Mouse (Mus musculus): ENCODE data around the gene Ttll11.

The Ttll11 gene

DNA sequence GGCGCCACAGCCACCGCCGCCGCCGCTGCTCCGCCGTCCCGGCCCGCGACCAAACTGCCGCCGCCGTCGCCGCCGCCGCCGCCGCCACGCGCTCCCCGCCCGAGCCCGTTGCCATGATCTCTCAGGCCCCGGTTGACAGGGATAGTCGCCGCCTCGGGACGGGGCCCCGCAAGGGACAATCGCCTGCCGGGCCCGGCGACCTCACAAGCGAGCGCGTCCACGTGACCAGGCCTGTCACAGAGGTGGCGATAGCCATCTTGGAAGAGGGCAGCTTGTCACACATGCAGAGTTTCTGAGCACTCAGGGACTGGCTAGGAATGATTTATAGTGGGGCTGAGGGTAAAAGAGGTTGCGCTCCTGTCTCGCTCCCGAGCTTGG is at the start of gene Ttll11:
Gene Ttll11, minus strand, starts transcription at position 270 of the 378 bp plus-strand sequence.
- DNase-seq (ENCODE audit: low spot score in 2 of 2) = peak; percentile 97

DNA sequence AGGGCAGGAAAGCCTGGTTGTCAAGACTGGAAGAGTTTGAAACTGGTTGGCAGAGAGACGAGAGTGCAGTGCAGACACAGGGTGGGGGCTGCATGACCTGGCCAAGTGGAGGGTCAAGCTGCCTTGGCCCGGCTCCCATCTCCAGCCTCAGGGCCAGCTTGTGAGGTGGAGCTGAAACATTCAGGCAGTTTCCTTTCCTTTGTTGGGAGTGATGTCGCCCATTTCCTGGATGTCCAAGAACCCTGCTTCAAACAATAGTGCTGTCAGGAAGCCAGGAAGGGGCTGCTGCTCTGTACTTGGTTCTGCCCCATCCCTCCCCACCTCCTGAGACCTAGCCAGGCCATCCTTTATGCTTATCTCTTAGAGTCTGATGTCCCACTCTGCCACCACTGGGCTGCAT is 43.6 kb upstream of the Ttll11 start:
- no peak for DNase-seq (ENCODE audit: low spot score in 2 of 2)

DNA sequence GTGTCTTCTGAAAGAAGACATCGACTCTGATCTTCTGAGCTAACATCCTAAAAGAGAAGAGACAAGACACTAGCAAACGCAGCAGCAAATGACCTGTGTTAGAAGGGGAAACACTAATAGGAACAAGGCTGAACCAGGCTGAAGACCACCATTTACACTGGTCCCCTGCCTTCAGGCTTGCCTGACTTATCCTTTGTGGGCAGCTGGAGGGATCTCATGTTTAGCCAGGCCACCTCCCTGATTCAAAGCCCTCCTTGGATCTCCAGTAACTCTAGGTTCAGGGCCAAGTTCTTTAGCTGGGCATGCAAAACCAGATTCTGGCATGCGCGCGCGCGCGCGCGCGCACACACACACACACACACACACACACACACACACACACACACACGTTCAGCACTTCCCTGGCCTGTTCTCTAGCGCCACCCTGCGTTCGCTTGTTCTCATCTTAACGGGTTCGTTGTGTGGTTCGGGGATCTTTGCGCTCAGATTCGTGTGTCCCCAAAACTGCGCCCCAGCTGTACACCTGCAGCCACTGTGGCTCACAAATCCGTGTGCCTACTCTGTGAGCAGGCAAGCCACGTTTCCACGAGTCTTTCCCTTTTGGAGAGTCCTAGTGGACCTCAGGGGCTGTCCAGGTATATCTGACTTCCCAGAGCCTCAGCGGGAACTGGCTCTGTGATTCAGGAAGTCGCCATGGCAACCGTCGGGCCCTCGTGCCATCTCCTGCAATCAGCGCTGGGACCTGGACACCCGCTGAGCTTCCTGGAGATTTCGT is 41.9 kb upstream of the Ttll11 start:
- DNase-seq (ENCODE audit: low spot score in 2 of 2) = peak; percentile 90 to 93

DNA sequence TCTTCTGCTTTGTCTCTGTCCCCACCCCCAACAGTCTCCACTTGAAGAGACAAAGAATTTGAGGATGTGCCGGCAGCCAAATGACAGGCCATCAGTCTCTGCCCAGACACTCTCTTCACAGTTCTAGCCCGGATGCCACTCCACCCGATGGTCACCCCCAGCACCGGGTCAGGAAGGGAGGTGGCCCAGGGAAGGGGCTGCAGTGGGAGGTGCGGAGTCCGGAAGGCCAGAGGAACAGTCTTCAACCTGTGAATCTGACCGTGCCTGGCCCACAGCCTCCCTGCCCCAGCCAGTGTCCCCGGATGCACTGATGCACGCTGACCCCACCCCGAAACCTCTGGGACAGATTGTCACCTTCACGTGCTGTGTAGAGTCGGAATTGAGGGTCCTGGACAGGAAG is 33.3 kb upstream of the Ttll11 start:
- no peak for DNase-seq (ENCODE audit: low spot score in 2 of 2)

DNA sequence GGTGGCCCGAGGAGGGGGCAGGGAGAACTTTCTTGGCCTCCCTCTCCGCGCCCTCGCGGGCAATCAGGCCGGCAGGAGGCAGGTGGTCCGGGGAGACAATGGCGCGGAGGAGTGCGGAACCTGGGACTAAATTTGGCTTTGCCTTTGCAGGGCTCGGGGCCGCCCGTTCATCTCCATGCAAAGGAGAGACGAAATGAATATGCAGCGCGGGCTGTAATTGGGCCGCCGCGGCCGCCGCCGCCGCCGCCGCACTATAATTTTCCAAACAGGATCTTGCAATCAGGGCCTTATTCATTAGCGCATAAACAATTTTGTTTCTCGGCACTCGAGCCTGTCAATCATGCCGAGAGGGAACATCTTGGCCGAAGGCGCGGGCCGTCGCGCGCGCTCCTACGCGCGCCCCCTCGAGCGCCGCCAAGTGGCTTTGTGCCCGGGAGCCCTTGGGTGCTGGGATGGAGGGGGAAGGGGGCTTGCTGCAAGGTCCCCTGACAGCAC is 31.7 kb upstream of the Ttll11 start:
- peak; percentile 66 to 69 for DNase-seq (ENCODE audit: low spot score in 2 of 2)

DNA sequence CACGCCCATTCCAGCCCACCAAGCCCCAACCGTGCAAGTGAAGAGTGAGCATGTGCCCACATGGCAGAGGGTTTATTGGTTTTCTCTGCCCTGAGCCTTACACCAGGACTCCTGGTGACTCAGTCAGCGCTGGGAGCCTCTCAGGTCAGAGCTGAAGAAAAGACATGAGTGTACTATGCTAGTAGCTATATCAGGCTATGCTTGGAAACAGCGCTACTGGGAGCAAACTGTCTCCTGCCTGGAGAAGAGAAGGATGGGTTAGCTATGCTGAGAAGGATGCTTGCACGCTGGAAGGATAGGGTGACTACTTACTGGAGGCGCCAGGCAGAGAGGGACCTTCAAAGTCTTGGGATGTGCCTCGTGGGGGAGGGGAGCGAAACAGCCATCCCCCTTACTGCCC is 30.9 kb upstream of the Ttll11 start:
- DNase-seq (ENCODE audit: low spot score in 2 of 2) = no peak

DNA sequence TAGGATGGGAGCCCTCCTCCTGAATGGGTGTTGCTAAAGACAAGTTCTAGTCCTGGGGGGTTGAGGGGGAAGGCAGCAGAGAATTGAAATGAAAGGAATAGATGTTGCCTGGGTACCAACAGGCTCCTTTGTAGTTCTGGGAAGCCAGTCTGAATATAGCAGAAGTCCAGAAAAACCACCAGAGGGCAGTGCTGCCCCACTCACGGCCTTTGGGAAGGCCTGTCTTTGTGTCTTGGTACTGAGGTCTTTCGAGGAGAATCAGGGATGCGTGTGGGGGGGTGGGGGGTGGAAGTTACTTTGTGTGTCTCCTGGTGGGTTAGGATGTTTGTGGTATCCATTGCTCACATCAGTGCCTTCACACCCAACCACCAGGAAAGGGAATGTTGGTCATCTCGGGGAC is 29.7 kb upstream of the Ttll11 start:
- DNase-seq (ENCODE audit: low spot score in 2 of 2) = peak; percentile 66 to 87

DNA sequence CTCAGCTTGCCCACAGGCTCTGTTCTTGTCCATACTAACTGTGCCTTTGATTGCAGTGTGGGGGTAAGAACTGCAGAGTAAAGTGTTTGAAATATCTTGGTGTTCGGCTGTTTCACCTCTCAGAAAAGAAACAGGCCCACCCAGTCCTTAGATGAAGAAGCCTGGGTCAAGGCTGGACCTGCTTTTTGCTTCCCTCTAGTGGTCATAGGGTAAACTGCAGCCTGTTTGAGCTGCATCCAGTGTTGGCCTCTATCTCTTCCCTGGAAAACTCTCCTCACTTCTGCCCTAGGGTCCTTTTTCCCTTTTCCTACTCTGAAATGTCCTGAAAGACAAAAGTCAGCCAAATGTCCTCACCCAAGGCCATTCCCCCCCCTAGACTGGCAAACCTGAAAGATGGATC is 28.4 kb upstream of the Ttll11 start:
- peak in 1 of 2 experiments; percentile 68 for DNase-seq (ENCODE audit: low spot score in 2 of 2)

DNA sequence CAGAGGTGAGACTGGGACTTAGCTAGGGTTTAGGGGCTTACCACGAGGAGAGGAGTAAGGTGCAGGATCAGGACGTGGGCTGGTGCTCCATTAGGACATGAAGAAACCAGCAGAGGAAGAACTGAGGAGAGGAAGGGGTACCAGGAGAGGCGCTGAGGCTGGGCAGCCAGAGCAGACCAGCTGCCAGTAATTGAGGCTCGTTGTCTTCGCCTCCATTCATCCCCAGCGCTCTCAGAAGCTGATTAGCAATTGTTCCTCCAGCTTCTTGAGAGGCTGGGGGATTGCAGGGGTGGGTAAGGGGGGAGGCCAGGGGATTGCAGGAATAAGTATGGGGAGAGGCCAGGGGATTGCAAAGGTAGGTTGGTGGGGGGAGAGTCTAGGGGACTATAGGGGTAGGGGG is 22.5 kb upstream of the Ttll11 start:
- DNase-seq (ENCODE audit: low spot score in 2 of 2) = no peak

DNA sequence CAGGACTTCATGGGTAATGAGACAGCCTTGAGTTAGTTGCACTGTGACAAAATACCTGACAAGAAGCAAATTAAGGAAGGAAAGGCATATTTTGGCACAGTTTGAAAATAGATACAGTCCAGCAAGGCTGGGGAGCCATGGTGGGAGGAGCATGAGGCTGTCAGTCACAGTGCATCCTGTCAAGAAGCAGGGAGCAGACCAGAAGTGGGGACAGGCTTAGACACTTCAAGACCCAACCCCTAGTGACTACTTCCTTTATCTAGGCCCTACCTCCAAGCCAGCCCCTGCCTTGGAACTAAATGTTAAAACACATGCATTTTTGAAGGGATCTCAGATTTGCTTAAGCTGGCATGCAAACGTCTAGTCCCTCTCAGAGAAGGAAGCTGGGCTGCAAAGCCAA is 20.7 kb upstream of the Ttll11 start:
- DNase-seq (ENCODE audit: low spot score in 2 of 2) = no peak

DNA sequence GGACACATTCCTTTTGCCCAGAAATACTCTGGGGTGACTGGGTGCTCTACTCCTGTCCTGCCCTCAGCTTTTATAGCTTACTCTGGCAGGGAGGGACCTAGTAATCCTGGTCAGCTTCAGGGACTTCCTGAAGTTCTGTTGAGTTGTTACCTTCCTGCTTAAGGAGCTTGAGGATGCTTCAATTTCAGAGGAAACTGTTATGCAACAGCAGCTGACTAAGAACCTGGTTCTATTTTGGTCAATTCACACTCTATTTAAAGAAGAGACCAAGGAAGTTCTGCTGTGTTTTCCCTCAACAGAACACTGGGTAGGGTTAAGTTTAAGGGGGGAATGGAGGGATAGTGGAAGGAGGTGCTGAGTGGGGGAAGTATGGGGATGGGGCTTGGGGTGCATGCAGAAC is 19.5 kb upstream of the Ttll11 start:
- no peak for DNase-seq (ENCODE audit: low spot score in 2 of 2)

DNA sequence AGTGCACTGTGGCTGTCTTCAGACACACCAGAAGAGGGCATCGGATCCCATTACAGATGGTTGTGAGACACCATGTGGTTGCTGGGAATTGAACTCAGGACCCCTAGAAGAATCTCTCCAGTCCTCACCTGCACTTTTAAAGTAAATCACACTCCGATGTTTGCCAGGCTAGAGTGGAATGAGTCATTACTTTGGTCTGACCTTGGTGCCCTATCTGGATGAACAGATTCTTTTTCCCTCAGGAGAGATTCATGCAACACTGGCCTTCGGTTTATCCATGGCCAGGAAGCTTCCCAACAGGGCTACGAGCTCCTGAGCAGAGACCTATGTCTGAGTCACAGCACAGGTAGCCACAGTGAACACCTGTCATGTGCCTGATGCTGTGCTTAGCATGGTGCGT is 18.7 kb upstream of the Ttll11 start:
- no peak for DNase-seq (ENCODE audit: low spot score in 2 of 2)

DNA sequence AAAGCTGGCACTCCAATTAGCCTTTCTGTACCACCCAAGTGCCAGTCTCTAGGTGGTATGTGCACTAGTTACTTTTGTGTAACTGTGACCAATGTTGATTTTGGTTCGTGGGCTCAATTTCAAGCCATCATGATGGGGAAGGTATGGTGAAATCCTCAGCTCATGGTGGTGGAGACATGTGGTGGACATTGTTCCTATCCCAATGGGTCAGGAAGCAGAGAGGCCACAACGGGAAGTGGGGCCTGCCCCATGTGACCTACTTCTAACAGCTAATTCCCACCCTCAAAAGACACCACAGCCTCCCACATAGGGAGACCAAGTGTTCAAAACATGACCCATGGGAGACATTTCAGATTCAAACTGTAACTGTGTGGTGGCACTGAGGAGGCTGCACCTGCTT is 17.0 kb upstream of the Ttll11 start:
- no peak for DNase-seq (ENCODE audit: low spot score in 2 of 2)

DNA sequence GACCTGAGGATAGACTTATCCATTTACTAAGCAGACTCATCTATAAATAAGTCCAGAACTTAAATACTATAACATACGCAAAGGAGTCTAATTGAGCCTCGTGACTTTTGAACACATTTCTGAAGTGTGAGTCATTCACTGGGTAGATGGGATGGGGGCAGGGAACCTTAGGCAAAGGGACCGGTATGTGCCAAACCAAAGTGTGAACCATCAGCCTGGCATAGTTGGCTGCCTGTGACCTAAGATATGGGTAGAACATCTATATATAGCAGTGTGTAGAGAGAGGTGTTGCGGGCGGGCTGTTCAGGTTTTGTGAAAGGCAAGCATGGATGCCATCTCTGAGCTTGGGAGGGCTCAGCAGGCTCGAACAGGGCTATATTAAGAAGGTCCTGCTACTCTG is 14.6 kb upstream of the Ttll11 start:
- DNase-seq (ENCODE audit: low spot score in 2 of 2) = no peak

DNA sequence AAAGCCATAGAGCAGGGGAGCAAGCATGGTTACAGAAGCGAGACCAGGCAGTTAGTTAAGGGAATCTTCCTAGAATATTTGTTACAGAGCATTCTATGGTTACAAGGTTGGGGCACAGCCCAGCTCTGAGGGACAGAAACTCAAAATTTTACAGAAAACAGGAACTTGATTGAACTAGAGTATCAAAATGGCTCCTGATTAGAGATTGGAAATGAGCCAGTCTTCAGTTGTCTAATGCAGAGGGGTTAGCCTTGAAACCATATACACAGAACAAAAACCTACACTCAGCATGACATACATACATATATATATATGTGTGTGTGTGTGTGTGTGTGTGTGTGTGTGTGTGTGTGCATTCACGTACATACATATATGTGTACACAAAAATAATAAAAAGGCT is 13.8 kb upstream of the Ttll11 start:
- DNase-seq (ENCODE audit: low spot score in 2 of 2) = no peak

DNA sequence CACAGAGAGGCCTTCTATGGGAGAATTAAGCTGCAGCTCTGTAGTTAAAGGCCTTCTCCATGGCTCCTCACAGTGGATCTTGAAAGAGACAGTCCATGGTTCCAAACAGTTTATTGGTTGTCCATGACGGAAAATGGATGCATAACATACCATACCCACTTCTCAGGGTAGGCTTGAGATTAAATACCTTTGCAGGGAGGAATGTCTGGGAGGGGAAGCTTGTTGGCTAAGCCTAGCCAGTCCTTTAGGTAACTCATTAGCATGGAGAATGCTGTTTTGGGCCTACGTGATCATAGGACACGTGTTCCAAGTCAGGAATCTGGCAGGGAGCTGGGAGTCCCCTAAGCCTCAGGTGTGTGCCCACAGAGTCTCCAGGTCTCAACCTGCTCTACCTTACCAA is 12.5 kb upstream of the Ttll11 start:
- DNase-seq (ENCODE audit: low spot score in 2 of 2) = no peak

DNA sequence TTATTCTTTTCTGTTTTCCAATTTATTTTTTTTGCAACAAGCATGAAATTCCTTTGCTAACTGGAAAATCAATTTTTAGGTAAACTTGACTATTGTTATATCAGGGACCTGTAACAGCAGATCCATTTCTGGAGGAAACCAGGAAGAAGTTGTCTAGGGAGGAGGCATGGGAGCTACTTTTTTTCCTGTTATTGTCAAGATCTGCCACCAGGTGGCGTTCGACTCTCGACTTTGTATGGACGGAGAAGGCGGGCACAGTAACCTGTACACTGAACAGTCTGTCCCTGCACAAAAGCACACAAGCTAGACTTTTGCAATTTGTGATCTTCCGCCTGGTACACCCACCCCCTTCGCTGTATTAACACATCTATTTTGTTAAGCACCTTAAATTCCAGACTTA is 4.2 kb upstream of the Ttll11 start:
- DNase-seq (ENCODE audit: low spot score in 2 of 2) = peak; percentile 66 to 82

DNA sequence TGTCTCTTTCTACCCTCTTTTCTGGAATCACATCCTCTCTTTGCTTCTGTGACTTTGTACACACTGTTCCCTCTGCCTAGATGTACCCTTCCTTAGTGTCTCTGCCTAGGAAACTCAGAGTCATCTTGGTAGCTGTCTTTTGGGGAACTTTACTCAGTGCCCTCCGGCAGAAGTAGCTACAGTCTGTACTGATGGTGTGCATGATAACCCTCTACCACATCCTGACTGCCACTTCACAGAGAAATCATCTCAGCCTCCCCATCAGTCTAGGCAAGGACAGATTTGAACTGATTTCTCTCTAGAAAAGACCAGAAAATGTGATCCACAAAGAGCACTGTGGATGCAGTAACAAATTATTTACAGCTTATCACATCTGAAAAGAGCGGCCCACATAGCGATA is 2.2 kb upstream of the Ttll11 start:
- DNase-seq (ENCODE audit: low spot score in 2 of 2) = no peak

DNA sequence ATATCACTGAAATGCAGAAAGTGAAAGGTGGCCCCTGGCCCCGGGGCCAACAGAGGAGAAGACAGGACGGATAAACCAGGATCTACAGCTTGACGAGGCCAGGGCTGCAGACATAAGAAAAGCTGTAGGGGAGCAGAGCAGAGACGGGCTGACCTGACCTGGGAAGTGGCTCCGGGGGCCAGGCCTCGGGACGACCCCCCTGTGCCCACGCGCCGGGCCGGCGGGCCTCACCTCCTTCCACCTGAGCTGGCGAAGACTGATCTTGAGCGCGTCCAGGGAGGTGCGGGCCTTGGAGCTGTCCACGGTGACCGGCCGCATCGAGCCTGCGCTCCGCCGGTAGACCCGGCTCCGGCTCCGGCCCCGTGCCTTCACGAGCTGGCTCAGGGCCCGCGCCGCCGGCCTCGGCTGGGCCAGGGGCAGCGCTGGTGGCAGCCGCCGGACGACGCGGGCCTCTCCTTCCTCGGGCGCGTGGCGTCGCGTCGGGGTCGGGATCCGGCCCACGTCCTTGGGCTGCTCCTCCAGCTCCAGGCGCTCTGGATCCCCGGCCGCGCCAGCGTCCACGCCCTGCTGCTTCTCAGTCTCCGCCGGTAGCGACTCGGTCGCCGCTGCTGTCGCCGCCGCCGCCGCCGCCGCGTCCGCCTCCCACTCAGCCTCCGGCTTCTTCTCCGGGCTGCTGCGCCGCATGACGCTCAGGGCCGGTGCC is 621 bp downstream of the Ttll11 start:
- DNase-seq (ENCODE audit: low spot score in 2 of 2) = peak; percentile 57 to 58

DNA sequence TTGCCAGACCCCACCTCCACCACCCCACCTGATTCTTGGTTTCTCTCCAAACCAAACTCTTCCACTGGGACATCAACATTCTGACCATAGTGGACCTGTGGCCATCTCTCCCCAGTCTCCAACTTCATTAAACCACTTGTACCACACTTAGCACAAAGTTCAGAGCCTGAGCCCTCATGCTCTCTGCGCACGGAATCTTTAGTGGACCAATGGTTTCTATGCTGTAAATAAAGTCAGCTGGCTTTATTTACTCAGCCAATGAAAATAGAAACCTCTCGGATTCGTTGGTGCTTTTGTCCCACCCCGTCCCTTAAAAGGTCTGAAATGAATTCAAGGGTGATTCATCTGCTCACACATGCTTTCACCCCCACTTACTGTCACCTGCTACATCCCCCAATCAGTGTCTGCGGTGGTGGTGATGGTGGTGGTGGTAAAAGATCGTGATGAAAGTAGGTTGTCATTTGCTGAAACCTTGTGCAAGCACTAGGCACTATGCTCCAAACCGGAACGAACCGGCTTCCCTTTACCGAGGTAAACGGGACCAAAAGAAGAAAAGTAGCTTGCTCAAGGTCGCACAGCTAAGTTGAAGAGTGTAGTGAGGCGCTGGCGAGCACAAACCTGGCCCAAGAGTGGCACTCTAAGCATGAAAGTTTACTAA is 1.3 kb downstream of the Ttll11 start:
- no peak for DNase-seq (ENCODE audit: low spot score in 2 of 2)

DNA sequence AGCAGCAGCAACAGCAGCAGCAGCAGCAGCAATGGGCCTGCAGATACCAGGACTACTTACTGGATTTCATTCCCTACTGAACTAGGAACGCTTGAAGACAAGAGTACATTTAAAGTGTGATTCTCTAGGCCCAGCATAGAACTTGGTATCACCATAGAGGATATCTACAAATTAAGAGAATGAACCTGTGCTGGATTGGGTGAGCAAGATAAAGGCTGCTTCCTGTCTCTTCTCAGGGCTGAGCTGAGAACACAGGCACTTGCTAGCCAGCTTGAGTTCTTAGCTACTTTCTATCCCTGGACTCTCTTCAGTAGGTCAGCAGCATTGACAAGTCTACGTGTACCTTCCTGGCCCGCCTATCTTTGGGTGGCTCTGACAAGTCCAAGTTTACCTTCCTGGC is 2.0 kb downstream of the Ttll11 start:
- no peak for DNase-seq (ENCODE audit: low spot score in 2 of 2)

DNA sequence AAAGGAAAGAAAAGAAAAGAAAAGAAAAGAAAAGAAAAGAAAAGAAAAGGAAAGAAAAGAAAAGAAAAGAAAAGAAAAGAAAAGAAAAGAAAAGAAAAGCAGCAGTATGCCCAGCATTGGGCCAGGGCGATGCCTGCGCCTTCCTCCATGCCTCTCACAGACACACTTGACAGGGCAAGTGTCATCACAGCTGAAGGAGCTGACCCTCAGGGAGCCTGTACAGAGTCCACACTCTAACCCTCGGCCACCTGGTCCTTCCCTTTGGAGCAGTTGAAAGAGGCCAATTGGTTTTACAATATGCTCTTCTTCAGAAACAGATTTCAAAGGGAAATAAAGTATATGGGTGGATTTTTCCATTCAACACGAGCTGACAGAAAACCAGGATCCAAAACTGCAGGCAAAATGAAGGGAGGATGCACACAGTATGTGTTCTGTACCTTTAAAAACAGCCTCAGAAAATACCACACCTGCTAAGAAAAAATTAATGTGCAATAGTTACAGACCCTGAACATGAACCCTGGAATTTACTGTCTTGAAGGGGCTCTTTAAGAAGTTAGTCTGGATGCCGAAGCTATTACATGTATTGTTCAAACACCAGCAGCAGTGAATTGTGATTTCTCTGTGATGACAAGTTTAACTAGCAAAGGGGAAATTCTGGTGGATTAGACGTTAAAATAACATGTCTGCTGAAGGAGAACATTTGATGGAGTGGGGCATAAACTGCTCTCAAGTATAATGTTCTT is 7.3 kb downstream of the Ttll11 start:
- DNase-seq (ENCODE audit: low spot score in 2 of 2) = no peak
